Mouse (Mus musculus): ENCODE measurements around the gene Dusp23.

DNA sequence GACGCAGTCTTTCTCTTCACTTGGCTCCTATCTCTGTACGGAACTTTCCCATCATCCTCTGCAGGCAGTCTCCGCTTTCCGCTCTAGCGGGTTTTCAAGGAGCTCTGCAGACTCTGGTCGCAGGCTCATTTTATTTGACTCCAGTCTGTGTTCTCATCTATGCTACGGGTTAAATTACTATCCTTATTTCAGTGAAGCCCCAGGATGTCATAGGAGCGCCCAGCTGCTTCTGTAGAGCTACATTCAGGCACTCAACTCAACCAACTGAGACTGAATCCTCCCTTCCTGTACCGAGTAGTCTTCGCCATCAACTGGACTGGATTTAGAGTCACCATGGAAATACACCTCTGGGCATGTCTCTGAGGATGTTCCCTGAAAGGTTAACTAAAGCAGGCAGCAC is 18.1 kb downstream of the Dusp23 start:
- TF ChIP-seq POLR2A (IDR thresholded peaks at IDR 0.05; ENCODE audit: borderline replicate concordance, low read depth, low read length) (no peak), CTCF (IDR thresholded peaks at IDR 0.05; ENCODE audit: low read depth, low read length) (no peak)

Measured in bone marrow macrophage, adult 2 months (primary cell).